Mouse (Mus musculus) subcutaneous adipose tissue, adult 2 months (tissue): ENCODE data around the gene Tpsg1. TPM values are rescaled to one million over a fixed set of nuclear protein-coding genes. Genes with fewer than 3 reads are reported as not detected.

Experiments used
- polyA plus RNA-seq: library from polyadenylated mRNA; depleted of rRNA; stranded (reverse); fragments of >200 nt; gene quantifications from 2 replicates; pipeline ENCODE4 v1.2.3, GENCODE M21; 2012; ENCODE audit warnings: low replicate concordance; rRNA removed

Tpsg1 gene
- polyA plus RNA-seq, result 0.39 TPM in 1 of 2 replicates, not detected in the other

GRCm38 (mm10) chr17:25368973-25369372 lies at the start of gene Tpsg1:
Tpsg1 (plus strand) TSS chr17:25369273.

DNA sequence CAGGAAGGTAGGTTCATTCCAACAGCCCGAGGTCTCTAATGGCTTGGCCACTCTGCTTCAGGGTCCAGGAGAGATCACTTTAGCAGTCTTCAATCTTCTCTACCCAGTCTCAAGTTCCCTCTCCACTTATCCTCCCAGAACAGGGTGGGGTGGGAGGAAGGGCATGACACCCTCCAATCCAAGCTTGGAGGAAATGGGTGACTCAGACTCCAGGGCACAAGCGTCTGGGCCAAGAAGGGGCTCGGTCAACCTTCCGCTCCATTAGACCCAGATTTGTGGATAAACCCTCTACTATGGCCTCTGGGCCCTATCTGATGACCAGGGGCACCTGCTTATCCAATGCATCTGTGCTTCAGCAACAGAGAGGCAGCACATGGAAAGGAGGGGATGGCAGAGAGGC lies 23.6 kb upstream of the Tpsg1 start, which contains the start of gene Tpsab1:
Gene Tpsab1, minus strand, starts transcription at position 101 of the 400 bp plus-strand sequence.

GRCm38 (mm10) chr17:25366005-25366404 lies 3.1 kb upstream of the Tpsg1 start, which contains the start of gene Tpsb2:
Tpsb2 (plus strand) TSS chr17:25366305.

Other genes with a start within 250 kb of the Tpsg1 start
- 0.11 TPM in 1 of 2 replicates, not detected in the other for gene Ptx4, start 248.5 kb upstream of the Tpsg1 start, polyA plus RNA-seq
- 42.8 and 52.6 TPM in 2 replicates for gene Clcn7, start 235.9 kb upstream of the Tpsg1 start, polyA plus RNA-seq
- 0.04 TPM in 1 of 2 replicates, not detected in the other for gene Ccdc154, start 206.8 kb upstream of the Tpsg1 start, polyA plus RNA-seq
- gene Gm38655, start 193.8 kb upstream of the Tpsg1 start, polyA plus RNA-seq, result not detected in 2 replicates
- gene BC003965, start 184.7 kb upstream of the Tpsg1 start, polyA plus RNA-seq, result 12.1 and 13.6 TPM in 2 replicates
- 12.5 and 21.7 TPM in 2 replicates for gene Unkl, start 180.9 kb upstream of the Tpsg1 start, polyA plus RNA-seq
- 40.8 and 46.8 TPM in 2 replicates for gene Gnptg, start 129.1 kb upstream of the Tpsg1 start, polyA plus RNA-seq
- gene Tsr3, start 129.1 kb upstream of the Tpsg1 start, polyA plus RNA-seq, result 21.1 and 23.1 TPM in 2 replicates
- gene Baiap3, start 112.9 kb upstream of the Tpsg1 start, polyA plus RNA-seq, result 5.7 and 6.2 TPM in 2 replicates
- 103 and 196 TPM in 2 replicates for gene Ube2i, start 94.7 kb upstream of the Tpsg1 start, polyA plus RNA-seq
- 0.09 and 1.2 TPM in 2 replicates for gene Prss34, start 70.9 kb upstream of the Tpsg1 start, polyA plus RNA-seq
- not detected in 2 replicates for gene Prss28, start 60.6 kb upstream of the Tpsg1 start, polyA plus RNA-seq
- not detected in 2 replicates for gene Prss29, start 50.6 kb upstream of the Tpsg1 start, polyA plus RNA-seq
- gene Tpsab1, start 23.7 kb upstream of the Tpsg1 start, polyA plus RNA-seq, result 0.64 and 1.0 TPM in 2 replicates
- 2.8 and 25.6 TPM in 2 replicates for gene Tpsb2, start 3.0 kb upstream of the Tpsg1 start, polyA plus RNA-seq
- 1.9 and 28.2 TPM in 2 replicates for gene Cacna1h, start 64.5 kb downstream of the Tpsg1 start, polyA plus RNA-seq
- gene Tekt4, start 85.3 kb downstream of the Tpsg1 start, polyA plus RNA-seq, result 0.13 TPM in 1 of 2 replicates, not detected in the other
- not detected in 2 replicates for gene Sstr5, start 128.0 kb downstream of the Tpsg1 start, polyA plus RNA-seq
- 0.64 and 1.4 TPM in 2 replicates for gene Sox8, start 201.4 kb downstream of the Tpsg1 start, polyA plus RNA-seq
- gene Lmf1, start 209.8 kb downstream of the Tpsg1 start, polyA plus RNA-seq, result 29.3 and 35.8 TPM in 2 replicates